Mouse (Mus musculus) testis, adult 2 months (tissue): ENCODE measurements around the gene Tle3.

Experiments
- CTCF ChIP-seq: fragments of 200-500 bp; IDR thresholded peaks from 2 replicates; pipeline ENCODE4 v1.5.1; 2012; ENCODE audit warnings: low read depth, mild to moderate bottlenecking, inconsistent platforms, low read length, moderate library complexity; ENCODE audit not compliant: control insufficient read depth, insufficient read depth, insufficient replicate concordance
- POLR2A ChIP-seq: fragments of 200-500 bp; IDR thresholded peaks from 2 replicates; pipeline ENCODE4 v1.6.1; 2012; ENCODE audit warnings: low read depth, mild to moderate bottlenecking, inconsistent platforms, low read length, moderate library complexity; ENCODE audit not compliant: control insufficient read depth

GRCm38 (mm10) chr9:61409046-61409445 is 36.9 kb downstream of the Tle3 start:
- no peak for TF ChIP-seq POLR2A
- no peak for TF ChIP-seq CTCF
